Mouse (Mus musculus) heart, embryonic 10.5 days (tissue): ENCODE measurements around the gene Prdm16. TPM values are rescaled to one million over a fixed set of nuclear protein-coding genes. Genes with fewer than 3 reads are reported as not detected.

ENCODE experiments used
- DNase-seq: peaks from one replicate; pipeline ENCODE4 v3.0.0-alpha.2; 2017; ENCODE audit warnings: low spot score
- H3K27ac ChIP-seq: fragments of 300-500 bp; sonication (generic); 2 replicates; pipeline ENCODE4 v1.5.1; 2016; ENCODE audit warnings: mild to moderate bottlenecking
- H3K27me3 ChIP-seq: fragments of 300-500 bp; sonication (generic); 2 replicates; pipeline ENCODE4 v1.6.1; 2016; ENCODE audit warnings: mild to moderate bottlenecking; ENCODE audit not compliant: poor library complexity, insufficient read depth, severe bottlenecking
- H3K36me3 ChIP-seq: fragments of 300-500 bp; sonication (generic); 2 replicates; pipeline ENCODE4 v1.6.1; 2016; ENCODE audit warnings: mild to moderate bottlenecking, moderate library complexity
- H3K4me1 ChIP-seq: fragments of 300-500 bp; sonication (generic); 2 replicates; pipeline ENCODE4 v1.6.1; 2016; ENCODE audit warnings: mild to moderate bottlenecking
- H3K4me3 ChIP-seq: fragments of 300-500 bp; sonication (generic); 2 replicates; pipeline ENCODE4 v1.5.1; 2016; ENCODE audit warnings: mild to moderate bottlenecking, moderate library complexity
- H3K9me3 ChIP-seq: fragments of 300-500 bp; sonication (generic); 2 replicates; pipeline ENCODE4 v1.6.1; 2016; ENCODE audit warnings: mild to moderate bottlenecking, moderate library complexity
- WGBS: fragments of 180-500 bp; shearing (Covaris S2); methylation state at CpG from one replicate; pipeline ENCODE4 v1.1.7; 2016; 5-methylcytosine and 5-hydroxymethylcytosine counted together
- polyA plus RNA-seq: library from polyadenylated mRNA; unstranded; fragments of >200 nt; fragmentation: Nextera tagmentation; extraction: Ambion mirVana; gene quantifications from 2 replicates; pipeline ENCODE4 v1.2.1, GENCODE M21; 2016

Prdm16 gene
- polyA plus RNA-seq, 1 experiment from 2014 or later = 13.9 TPM

DNA sequence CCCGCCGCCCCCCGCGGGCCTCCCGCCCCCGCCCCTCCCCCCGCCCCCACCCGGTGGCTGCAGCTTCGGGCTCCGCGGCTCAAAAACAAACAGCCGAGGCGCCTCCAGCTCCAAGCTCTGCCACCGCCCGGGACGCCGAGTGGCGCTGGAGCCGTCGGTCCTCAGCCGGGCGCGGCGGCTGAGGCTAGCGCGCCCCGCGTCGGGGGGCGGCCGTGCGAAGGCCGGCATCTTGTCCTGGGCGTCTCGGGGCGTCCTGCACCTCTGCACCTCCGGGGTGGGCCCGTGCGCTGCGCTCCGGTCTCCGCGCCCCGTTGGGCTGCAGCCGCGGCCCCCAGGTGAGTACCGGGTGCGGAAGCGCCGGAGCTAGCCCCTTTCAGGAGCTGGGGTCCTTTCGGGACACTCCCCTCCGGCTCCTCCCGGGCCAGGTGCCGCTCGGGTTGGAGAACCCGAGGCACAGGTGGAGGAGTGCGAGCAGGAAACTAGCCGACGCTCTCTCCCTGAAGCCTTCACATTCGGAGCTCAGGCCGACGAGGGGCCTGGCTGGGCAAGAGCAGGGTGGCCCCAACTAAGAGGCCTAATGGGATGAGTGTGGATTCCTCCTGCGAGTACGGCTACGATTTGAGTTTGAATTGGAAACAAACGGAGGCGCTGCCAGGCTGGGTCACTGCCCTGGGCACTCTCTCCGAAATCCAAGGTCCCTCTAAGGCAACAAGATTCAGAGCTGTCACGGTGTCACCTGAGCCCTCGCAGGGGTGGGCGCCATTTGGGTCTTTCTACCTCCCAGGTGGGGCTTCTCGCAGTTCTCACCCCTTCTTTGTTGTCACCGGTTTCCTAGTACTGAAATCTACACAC lies 1.0 kb upstream of the Prdm16 start:
- Histone ChIP-seq H3K27ac (peak overlapping the region; percentile 93), H3K36me3 (no peaks in the 10 kb centered on the region), H3K9me3 (no peaks in the 10 kb centered on the region), H3K4me3 (peak overlapping the region; percentile 84), H3K4me1 (peaks cover 89% of the 10 kb centered on the region), H3K27me3 (peaks cover 98% of the 10 kb centered on the region)
- no peak for DNase-seq
- WGBS = under 1% methylated on average over 71 of the region's 73 CpGs

DNA sequence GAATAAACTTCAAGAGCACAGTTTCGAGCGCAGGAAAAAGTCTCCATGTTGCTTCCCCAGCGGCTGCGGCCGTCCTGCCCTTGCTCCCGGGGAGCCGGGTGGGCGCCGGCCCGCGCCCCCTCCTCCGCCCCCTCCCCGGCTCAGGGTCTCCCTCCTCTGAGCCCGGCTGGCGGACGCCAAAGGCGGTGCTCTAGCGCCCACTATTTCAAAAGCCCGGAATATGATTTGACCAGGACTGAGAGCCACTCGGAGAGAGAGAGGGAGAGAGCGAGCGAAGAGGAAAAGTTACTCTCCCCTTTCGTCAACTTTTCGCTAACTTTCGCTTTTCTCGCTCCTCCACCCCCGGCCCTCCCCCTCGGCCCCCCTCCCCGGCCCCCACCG lies 630 bp downstream of the Prdm16 start:
- peaks cover 98% of the 10 kb centered on the region for H3K27me3 ChIP-seq
- no peak for DNase-seq
- H3K4me1 ChIP-seq = peaks cover 87% of the 10 kb centered on the region
- H3K27ac ChIP-seq = peak overlapping the region; percentile 93
- H3K36me3 ChIP-seq = no peaks in the 10 kb centered on the region
- peak overlapping the region; percentile 84 for H3K4me3 ChIP-seq
- under 1% methylated on average over 28 of the region's 30 CpGs for WGBS
- H3K9me3 ChIP-seq = no peaks in the 10 kb centered on the region

DNA sequence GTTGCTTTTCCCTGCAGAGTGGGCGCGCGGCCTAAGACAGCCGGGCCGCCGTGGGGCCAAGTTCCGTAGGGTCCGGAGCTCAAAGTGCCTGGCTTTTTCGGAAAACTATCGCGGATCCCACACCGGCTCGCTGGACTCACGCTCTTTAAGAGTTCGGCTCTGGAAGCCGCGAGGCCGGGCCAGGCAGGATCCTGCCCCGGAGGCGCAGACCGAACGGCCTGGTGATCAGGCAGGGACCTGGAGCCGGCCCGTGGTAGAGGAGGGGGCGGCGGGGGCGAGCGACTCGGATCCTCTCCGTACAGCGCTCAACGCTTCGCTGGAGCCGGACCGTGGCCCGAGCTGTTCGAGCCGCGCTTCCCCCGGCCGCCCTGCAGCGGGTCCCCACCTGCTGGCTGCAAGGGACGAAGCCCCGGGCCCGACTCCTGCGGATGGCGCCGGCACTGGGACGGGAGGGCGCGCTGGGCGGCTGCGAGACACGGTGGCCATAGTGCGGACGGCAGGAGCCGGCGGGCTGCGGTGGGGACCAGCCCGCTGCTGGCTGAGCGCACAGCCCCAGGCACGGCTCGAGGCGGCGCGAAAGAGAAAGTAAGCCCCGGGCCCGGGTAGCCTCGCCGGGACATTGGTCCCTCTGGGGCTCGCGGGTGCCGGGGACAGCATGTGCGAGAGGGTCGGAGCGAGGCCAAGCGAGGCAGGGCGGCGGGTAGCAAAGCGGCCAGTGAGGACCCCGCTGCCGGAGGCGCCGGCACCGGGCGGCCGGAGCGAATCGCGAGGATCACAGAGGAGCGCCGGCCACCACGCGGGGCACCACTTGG lies 1.2 kb downstream of the Prdm16 start:
- Histone ChIP-seq H3K9me3 (no peaks in the 10 kb centered on the region), H3K36me3 (no peaks in the 10 kb centered on the region), H3K27ac (peak overlapping the region; percentile 93), H3K4me1 (peaks cover 85% of the 10 kb centered on the region), H3K27me3 (peaks cover 95% of the 10 kb centered on the region), H3K4me3 (peak overlapping the region; percentile 84)
- under 1% methylated on average over 94 of the region's 94 CpGs for WGBS
- DNase-seq = no peak

DNA sequence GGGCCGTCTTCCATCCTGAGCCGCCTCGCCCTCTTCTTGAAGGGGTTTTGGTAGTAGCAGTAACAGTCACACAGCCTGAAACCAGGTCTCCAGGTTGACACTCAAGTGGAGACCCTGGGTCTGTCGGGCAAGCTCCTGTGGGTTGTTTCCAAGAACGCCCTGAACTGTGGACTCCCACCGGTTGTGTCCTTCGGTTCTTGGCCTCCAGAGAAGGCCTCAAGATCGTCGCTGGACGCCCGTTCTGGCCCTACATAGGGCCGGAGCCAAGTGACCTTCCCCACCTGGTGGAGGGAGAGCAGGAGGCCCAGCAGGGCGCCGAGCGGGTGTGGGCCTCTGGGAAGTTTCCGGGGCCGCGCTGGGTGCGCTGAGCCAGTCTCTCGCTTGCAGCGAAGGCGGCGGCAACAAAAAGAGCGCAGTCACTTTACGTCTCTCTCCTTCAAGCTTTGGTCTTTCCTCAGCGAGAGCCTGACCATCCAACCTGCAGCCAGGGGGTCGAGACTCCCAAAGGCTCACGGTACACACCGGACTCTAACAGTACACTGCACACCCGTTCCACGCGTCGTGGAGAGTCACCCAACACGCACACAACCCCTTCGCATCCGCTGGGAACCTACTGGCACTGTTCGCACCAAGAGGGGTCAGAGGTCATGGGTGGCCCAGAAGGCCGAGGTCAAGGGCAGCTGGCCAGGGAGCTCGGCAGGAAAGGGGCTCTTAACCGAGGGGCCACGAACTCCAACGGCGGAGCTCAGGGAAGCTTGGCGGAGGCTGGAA lies 2.0 kb downstream of the Prdm16 start:
- Histone ChIP-seq H3K4me1 (peaks cover 78% of the 10 kb centered on the region), H3K27me3 (peaks cover 94% of the 10 kb centered on the region), H3K36me3 (no peaks in the 10 kb centered on the region), H3K4me3 (peak overlapping the region; percentile 84), H3K9me3 (no peaks in the 10 kb centered on the region), H3K27ac (peak overlapping the region; percentile 93)
- 6% methylated on average over 44 of the region's 44 CpGs for WGBS
- DNase-seq = no peak

DNA sequence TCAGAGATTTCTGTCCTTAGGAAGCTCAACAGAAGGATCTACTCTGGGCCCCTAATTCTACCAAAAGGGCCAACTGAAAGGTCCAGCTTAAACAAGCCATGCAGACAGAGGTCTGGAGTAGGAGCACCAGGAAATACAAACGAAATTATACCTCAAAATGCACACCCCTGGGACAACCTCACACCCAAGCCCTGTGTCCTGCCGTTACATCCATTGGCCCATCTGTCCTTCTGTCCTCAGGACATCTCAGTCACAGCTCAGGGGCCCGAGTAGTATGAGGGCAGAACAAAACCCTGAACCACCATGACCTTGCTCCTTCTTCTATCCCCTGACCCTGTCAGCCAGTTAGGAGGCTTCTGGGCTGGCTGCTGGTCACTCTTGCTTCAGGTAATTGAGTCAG lies 2.7 kb downstream of the Prdm16 start:
- H3K27ac ChIP-seq = peak overlapping the region; percentile 93
- peaks cover 77% of the 10 kb centered on the region for H3K4me1 ChIP-seq
- H3K27me3 ChIP-seq = peaks cover 94% of the 10 kb centered on the region
- H3K9me3 ChIP-seq = no peaks in the 10 kb centered on the region
- 27% methylated on average over 3 of the region's 3 CpGs for WGBS
- H3K36me3 ChIP-seq = no peaks in the 10 kb centered on the region
- DNase-seq = no peak
- H3K4me3 ChIP-seq = peak overlapping the region; percentile 84

DNA sequence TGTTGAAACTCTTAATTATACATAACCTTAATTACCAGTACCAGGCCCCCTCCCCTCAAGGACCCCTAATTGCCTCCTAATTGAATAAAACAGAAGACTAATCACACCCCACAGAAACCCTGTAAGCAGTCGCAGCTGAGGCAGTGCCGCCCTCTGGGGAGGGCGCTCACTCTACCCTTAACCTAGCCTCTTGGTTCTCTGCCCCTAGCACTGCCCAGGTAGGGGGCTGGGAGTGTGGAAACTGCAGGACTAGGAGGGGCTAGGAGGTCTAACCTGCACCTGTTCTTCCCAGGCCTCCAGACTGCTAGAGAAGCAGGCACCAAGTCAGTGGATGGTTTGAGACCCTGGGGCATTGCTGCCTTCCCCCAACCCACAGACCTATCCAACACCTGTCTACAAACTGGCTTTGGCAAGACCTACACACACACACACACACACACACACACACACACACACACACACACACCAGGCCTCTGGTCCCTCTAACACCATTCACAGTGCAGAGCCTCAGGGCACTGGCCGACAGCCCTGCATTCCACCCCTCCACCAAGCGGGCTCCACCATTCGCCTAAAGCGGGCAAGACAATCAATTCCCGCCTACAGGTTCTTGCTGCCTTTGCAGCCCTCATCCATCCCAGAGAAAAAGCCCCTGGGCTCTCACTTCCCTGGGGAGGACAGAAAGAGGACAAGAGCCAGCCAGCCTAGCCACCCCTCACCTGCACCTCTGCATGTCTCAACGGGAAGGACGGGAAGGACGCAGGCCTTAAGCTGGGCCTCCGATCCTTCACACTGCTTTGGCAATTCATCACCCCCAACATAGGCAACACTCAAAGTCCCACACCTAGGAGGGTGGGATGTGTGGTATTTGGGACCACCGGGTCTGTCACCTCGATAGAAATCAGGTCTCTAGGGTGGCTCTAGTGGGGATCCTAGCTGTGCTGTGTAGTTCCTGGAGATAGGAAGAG lies 3.6 kb downstream of the Prdm16 start:
- Histone ChIP-seq H3K27ac (peak overlapping the region; percentile 48), H3K36me3 (no peaks in the 10 kb centered on the region), H3K4me3 (peak overlapping the region; percentile 84), H3K4me1 (peaks cover 75% of the 10 kb centered on the region), H3K27me3 (peaks cover 92% of the 10 kb centered on the region), H3K9me3 (no peaks in the 10 kb centered on the region)
- DNase-seq = no peak
- 27% methylated on average over 14 of the region's 14 CpGs for WGBS

DNA sequence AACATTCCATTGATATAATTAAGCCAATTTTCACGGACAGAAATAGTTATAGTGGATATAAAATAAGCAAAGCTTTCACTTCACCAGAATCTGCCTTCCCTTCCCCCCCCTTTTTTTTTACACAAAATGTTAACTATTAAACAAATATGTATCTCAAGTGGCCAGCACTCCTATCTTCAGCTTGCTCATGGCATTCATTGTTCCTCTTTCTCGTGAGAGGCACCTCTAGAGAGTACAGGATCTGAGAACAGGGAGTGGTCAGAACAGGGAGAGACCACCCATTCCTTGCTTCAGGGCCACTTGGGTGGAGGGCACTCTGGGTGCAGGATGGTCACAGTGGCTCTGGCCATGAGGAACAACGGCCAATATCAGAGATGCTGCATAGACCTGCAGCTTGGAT lies 5.9 kb downstream of the Prdm16 start:
- Histone ChIP-seq H3K4me1 (peaks cover 82% of the 10 kb centered on the region), H3K27me3 (peaks cover 90% of the 10 kb centered on the region), H3K9me3 (no peaks in the 10 kb centered on the region), H3K27ac (no peak overlapping the region), H3K36me3 (no peaks in the 10 kb centered on the region), H3K4me3 (no peak overlapping the region)
- WGBS = 51% methylated on average over 3 of the region's 3 CpGs
- DNase-seq = no peak

DNA sequence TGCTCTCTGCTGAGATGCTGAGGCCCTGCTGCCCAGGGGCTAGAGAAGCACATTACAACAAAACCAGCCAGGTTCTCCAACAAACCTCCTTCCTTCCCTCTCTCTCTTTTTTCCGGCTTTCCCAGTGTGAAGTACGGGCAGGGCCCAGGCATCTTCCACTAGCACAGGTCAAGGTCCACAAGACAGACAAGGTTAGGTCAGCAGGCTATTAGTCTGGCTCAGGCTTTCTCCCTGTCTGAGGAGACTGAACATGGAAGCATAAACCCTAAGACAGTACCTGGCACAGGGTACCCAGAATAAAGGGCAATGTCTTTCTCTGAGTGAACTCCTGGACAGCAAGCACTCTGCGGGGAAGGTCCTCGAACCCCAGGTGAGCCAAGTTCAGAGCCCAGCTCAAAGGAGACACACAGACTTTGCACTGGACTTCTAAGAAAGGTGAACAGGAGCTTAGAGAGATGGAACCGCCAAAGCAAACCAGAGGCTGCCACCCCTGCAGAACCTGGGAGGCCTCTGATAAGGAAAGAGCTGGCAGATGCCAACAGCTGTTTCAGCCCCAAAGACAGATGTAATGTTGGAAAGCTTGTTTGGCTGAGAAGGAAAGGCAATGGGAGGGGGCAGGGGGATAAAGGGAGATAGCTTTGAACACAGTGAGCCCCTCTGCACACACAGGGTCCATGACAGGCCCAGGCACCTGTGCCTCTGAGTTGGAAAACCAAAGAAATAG lies 9.1 kb downstream of the Prdm16 start:
- Histone ChIP-seq H3K4me1 (peaks cover 66% of the 10 kb centered on the region), H3K27ac (no peak overlapping the region), H3K27me3 (peaks cover 87% of the 10 kb centered on the region), H3K4me3 (no peak overlapping the region), H3K9me3 (no peaks in the 10 kb centered on the region), H3K36me3 (no peaks in the 10 kb centered on the region)
- 76% methylated on average over 5 of the region's 5 CpGs for WGBS
- no peak for DNase-seq

DNA sequence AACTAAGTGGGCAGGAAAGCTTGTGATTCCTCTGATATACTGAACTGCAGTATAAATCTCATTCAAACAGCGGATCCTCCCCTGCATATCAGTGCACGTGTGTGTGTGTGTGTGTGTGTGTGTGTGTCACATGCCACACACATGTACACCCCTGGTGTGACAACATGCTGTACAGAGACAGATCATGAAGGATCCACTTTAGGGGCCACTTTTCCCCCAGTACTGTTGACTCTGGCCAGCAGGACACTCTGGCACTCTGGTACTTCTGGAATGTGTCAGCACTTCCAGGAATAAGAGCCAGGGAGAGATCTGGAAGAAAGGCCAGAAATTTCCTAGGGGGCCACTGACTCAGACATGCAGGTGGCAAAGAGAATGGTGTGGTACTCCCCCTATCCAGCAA lies 10.4 kb downstream of the Prdm16 start:
- Histone ChIP-seq H3K36me3 (no peaks in the 10 kb centered on the region), H3K27ac (no peak overlapping the region), H3K4me1 (peaks cover 67% of the 10 kb centered on the region)

DNA sequence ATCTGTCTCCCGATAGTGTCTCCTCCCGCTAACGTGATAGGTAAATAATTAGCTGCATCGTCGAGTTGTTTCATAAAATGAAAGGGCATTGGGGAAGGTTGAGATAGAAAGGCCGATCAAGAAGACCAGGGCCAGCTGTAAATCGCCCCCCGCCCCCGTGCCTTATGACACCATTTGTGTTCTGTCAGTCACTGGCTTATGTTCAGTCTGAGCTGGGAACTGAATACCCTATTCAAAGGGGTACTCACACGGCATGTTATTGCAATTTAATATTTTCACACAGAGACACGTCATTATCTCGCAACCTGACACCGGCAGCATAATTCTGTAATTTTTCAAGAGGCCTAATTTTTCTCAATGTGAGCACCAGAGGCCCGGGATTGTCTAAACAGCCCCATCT lies 11.0 kb downstream of the Prdm16 start:
- Histone ChIP-seq H3K36me3 (no peaks in the 10 kb centered on the region), H3K27me3 (peaks cover 87% of the 10 kb centered on the region), H3K4me1 (peaks cover 62% of the 10 kb centered on the region), H3K9me3 (no peaks in the 10 kb centered on the region), H3K27ac (no peak overlapping the region), H3K4me3 (no peak overlapping the region)
- WGBS = 63% methylated on average over 14 of the region's 14 CpGs
- no peak for DNase-seq

More for the DNA sequence above, 10.4 kb downstream of the Prdm16 start:
- Histone ChIP-seq H3K9me3 (no peaks in the 10 kb centered on the region), H3K27me3 (peaks cover 87% of the 10 kb centered on the region), H3K4me3 (no peak overlapping the region)
- WGBS = 66% methylated on average over 2 of the region's 2 CpGs
- no peak for DNase-seq

DNA sequence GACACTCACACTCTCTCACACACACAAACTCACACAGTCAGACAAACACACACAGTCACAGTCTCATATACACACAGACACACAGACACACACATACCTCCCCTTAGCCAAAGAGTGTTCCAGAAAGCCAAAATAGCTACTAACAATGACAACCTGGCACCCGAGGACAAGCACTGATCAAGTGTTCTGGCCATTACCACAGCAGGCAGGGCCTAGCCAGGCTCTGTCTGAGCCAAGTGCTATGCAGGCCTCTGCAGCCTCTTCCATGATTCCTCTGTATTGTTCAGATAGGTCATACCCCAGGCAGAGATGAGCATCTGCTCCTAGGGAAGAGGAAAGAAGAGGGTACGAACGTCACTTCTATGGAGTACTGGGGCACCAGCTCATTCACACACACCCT lies 13.4 kb downstream of the Prdm16 start:
- no peak for DNase-seq
- peaks cover 63% of the 10 kb centered on the region for H3K4me1 ChIP-seq
- H3K27ac ChIP-seq = no peak overlapping the region
- peaks cover 79% of the 10 kb centered on the region for H3K27me3 ChIP-seq
- 80% methylated on average over 3 of the region's 3 CpGs for WGBS
- no peaks in the 10 kb centered on the region for H3K9me3 ChIP-seq
- no peak overlapping the region for H3K4me3 ChIP-seq
- H3K36me3 ChIP-seq = no peaks in the 10 kb centered on the region
